Mouse (Mus musculus): ENCODE data around the gene AC124108.1. TPM values are rescaled to one million over a fixed set of nuclear protein-coding genes. Genes with fewer than 3 reads are reported as not detected.
A peak's percentile ranks its signal among the peaks of the same experiment; 100 is the strongest.

The AC124108.1 gene
- polyA plus RNA-seq, 1 experiment from 2014 or later: 3.7 TPM

DNA sequence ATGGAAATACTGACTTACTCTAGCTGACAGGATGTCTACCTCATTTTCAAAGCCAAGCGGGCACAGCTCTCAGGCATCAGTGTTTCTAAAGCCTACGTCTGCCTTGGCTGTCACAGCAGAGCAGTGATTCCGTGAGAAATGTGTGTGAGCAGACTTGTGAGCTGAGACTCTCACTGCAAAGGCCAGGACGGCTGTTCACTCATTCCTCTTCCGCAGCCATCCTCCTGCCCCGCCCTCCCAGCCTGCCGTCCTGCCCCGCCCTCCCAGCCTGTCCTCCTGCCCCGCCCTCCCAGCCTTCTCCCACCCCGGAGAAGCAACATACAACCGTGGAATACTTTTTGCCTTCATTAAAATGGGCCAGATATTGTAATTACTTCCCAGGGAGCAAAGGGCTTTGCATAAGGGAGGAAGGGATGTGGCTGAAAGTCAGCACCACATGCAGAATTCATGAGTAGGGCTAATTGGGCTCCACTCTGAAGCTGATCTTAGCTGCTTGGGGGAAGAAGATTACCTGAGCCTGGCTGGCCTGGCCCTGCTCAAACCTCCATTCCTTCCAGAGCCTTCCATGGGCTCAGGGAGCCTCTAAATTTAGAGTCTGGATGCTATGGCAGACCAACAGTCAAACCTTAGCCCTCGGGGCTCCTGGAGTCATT lies 23.0 kb upstream of the AC124108.1 start:
- Histone ChIP-seq H3K4me2 (peak overlapping the region; percentile 43), H3K9ac (0 out of 2 replicates have a peak overlapping the region, but pooled peaks have one; percentile 38), H3K27ac (peak overlapping the region; percentile 79), H3K36me3 (replicated peaks) (no peaks in the 10 kb centered on the region), H3K4me3 (peak overlapping the region; percentile 18), H3K4me1 (peaks cover 37% of the 10 kb centered on the region), H3K27me3 (replicated peaks) (no peaks in the 10 kb centered on the region), H3K9me3 (no peaks in the 10 kb centered on the region; the same call in 1 of the 2 replicates)
- 10% methylated on average over 12 of the region's 12 CpGs for WGBS
- ATAC-seq (replicated peaks): peak; percentile 71

DNA sequence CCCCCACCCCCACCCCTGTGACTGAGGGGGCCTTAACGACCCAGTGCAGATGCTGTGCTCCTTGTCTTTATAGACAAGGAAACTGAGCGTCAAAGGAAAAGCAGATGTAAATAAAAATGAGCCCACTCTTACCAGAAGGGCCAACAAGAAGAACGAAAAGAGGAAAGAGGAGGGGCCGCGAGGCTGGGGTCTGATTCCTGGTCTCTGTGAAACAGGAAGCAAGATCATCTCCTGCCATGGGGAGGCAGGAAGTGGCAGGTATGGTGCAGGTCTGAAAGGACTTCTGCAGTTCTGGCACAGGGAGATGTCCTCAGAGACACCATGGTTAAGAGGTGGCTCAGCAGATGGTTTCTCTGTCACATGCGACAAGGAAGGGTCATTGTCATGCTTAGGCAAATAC lies 20.6 kb upstream of the AC124108.1 start:
- no peaks in the 10 kb centered on the region; the same call in 1 of the 2 replicates for H3K9me3 ChIP-seq
- H3K36me3 ChIP-seq (replicated peaks): no peaks in the 10 kb centered on the region
- WGBS: 59% methylated on average over 6 of the region's 6 CpGs
- H3K9ac ChIP-seq: no peak overlapping the region
- no peak overlapping the region for H3K27ac ChIP-seq
- H3K27me3 ChIP-seq (replicated peaks): no peaks in the 10 kb centered on the region
- ATAC-seq (replicated peaks): no peak
- no peak overlapping the region for H3K4me2 ChIP-seq
- peaks cover 25% of the 10 kb centered on the region for H3K4me1 ChIP-seq
- no peak overlapping the region for H3K4me3 ChIP-seq

GRCm38 (mm10) chr1:132171619-132172018 lies 19.6 kb upstream of the AC124108.1 start:
- no peak for ATAC-seq (replicated peaks)
- Histone ChIP-seq H3K4me3 (no peak overlapping the region), H3K9me3 (no peaks in the 10 kb centered on the region), H3K36me3 (replicated peaks) (no peaks in the 10 kb centered on the region), H3K4me2 (no peak overlapping the region), H3K4me1 (peaks cover 25% of the 10 kb centered on the region), H3K27ac (no peak overlapping the region), H3K9ac (no peak overlapping the region), H3K27me3 (replicated peaks) (no peaks in the 10 kb centered on the region)
- 0% methylated on average over 1 of the region's 2 CpGs for WGBS

DNA sequence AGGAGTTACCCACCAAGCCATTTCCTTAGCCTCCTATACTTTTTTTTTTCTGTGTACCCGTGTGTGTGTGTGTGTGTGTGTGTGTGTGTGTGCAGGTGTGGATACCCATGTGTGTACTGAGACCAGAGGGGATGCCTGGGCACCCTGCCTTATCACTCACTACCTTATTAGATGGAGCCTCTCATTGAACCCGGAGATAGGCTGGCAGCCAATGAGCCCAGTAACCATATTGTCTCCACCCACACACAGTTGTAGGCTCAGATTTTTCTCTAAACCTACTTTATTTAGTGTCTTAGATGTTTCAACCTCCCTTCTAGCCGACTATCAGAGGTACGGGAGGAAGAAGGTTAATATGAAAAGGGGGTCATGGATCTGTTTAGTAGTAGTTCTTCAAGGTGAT lies 5.0 kb upstream of the AC124108.1 start:
- Histone ChIP-seq H3K4me2 (no peak overlapping the region), H3K9me3 (no peaks in the 10 kb centered on the region), H3K9ac (no peak overlapping the region), H3K4me3 (no peak overlapping the region), H3K27me3 (replicated peaks) (no peaks in the 10 kb centered on the region), H3K4me1 (peaks cover 13% of the 10 kb centered on the region), H3K27ac (no peak overlapping the region), H3K36me3 (replicated peaks) (no peaks in the 10 kb centered on the region)
- ATAC-seq (replicated peaks): no peak
- WGBS: 83% methylated on average over 4 of the region's 4 CpGs

DNA sequence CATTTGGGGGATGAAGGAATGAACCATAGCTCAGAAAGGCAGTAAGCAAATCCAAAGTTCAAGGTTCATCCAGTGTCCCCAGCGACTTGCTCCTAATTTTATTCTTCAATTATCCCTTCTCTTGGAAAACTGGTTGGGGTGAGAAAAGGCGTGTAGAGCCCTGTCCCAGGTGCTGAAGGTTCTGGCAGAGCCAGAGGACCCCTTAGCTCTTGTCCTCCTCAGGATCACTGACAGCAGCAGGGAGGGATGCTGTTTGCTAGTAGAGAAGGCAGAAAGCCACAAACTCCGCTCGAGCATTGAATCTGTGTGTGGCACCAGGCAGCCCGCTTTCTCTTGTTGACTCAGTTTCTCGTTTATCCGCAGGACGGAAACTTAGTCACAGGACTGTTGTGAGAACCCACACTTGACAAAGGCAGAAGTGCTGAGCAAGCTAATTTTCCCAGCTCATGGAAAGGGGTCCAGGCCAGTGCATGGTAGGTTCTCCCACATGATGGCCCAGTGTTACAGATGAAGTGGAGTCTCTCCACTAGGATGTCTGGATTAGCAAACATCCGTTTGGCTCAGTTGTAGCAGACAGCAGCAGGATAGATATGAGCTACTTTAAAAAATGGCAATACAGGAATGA lies 2.7 kb upstream of the AC124108.1 start:
- H3K4me2 ChIP-seq: no peak overlapping the region
- no peak overlapping the region for H3K27ac ChIP-seq
- WGBS: 55% methylated on average over 9 of the region's 9 CpGs

GRCm38 (mm10) chr1:132189231-132189630 lies 2.0 kb upstream of the AC124108.1 start:
- no peaks in the 10 kb centered on the region for H3K27me3 ChIP-seq (replicated peaks)
- H3K27ac ChIP-seq: peak overlapping the region; percentile 99
- no peak overlapping the region for H3K4me3 ChIP-seq
- no peaks in the 10 kb centered on the region for H3K36me3 ChIP-seq (replicated peaks)
- H3K9me3 ChIP-seq: no peaks in the 10 kb centered on the region
- 34% methylated on average over 4 of the region's 4 CpGs for WGBS
- peak overlapping the region; percentile 81 for H3K4me2 ChIP-seq
- ATAC-seq (replicated peaks): no peak
- no peak overlapping the region; the same call in 1 of the 2 replicates for H3K9ac ChIP-seq
- peaks cover 36% of the 10 kb centered on the region for H3K4me1 ChIP-seq

More for the DNA sequence above, 2.7 kb upstream of the AC124108.1 start:
- H3K27me3 ChIP-seq (replicated peaks): no peaks in the 10 kb centered on the region
- ATAC-seq (replicated peaks): no peak
- H3K4me1 ChIP-seq: peaks cover 29% of the 10 kb centered on the region
- no peak overlapping the region for H3K4me3 ChIP-seq
- no peak overlapping the region for H3K9ac ChIP-seq
- no peaks in the 10 kb centered on the region for H3K36me3 ChIP-seq (replicated peaks)
- no peaks in the 10 kb centered on the region for H3K9me3 ChIP-seq

DNA sequence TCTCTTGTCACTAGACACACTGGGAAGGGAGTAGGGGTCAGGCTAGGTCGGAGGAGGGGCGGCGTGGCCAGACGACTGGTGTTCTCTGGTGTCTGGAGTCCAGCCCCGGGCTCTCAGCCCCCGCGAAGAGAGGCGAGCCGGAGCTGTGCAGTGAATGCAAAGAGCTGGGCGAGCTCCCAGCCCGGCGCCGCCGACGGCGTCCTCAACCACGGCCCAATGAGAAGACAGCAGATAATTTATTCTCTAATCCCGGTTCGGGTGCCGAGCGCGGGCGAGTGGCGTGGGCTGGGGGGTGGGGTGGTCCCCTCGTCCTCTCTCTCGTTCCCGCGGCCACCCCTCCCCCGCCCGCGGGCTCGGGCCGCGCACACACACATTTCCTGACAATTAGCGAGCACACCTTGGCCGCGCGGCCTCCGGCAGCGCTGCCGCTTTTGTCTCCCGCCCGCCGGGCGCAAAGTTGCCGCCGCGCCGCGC lies 1.2 kb upstream of the AC124108.1 start:
- peak; percentile 85 for ATAC-seq (replicated peaks)
- Histone ChIP-seq H3K9me3 (no peaks in the 10 kb centered on the region), H3K4me2 (peak overlapping the region; percentile 81), H3K4me1 (peaks cover 45% of the 10 kb centered on the region), H3K9ac (peak overlapping the region; percentile 93), H3K27ac (peak overlapping the region; percentile 99), H3K36me3 (replicated peaks) (no peaks in the 10 kb centered on the region), H3K27me3 (replicated peaks) (no peaks in the 10 kb centered on the region), H3K4me3 (peak overlapping the region; percentile 94)
- WGBS: under 1% methylated on average over 50 of the region's 50 CpGs

- Histone ChIP-seq H3K4me3 (peak overlapping the region; percentile 94), H3K27me3 (replicated peaks) (no peaks in the 10 kb centered on the region), H3K36me3 (replicated peaks) (no peaks in the 10 kb centered on the region), H3K4me1 (peaks cover 50% of the 10 kb centered on the region), H3K27ac (peak overlapping the region; percentile 99), H3K4me2 (peak overlapping the region; percentile 81), H3K9ac (peak overlapping the region; percentile 93), H3K9me3 (no peaks in the 10 kb centered on the region)
- peak; percentile 37 for ATAC-seq (replicated peaks)
- WGBS: 0% methylated on average over 61 of the region's 62 CpGs
Measured at GRCm38 (mm10) chr1:132190621-132191092, 600 bp upstream of the AC124108.1 start.

DNA sequence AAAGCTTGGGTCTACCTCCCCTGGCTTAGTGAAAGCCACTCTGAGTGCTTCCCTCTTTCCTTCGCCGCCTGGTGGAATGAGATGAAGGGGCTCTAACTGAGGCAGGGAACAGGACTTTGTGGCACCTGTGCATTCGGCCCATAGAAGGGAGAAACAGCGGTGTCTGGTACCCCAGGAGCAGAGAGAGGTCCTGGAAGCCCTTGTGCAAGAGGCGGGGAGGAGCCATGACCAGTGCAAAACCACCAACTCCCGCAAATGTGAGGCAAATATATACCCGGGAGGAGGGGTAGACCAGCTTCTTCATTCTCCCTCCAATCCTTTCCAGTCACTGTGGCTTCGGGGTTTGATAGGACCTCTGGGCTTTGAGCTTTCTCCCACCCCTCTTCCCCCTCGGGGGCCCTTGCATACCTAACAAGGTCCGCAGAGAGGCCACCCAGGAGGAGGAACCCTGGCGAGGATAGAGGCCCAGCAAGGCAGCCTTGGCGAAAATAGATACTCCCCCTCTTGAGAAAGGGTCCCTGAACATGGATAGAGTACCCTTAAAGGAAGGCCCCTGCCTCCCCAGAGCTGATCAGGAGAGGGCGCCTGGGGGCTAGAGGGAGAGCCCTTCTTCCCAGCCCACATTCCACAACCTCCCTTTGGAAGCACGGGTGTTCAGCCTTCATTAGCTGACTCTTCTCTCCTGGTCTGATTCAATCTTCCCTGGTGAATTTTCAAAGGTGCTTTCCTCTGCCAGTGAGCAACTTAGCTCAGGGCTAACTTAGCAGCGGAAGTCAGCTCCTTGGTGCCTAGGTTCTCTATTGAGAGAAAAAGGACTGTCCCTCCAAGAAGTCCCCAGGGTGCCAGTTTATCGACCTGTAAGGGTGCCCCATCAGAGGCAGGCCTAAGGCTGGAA lies 776 bp downstream of the AC124108.1 start:
- peak; percentile 38 for ATAC-seq (replicated peaks)
- Histone ChIP-seq H3K27ac (peak overlapping the region; percentile 99), H3K9ac (peak overlapping the region; percentile 93), H3K4me2 (peak overlapping the region; percentile 81), H3K4me3 (peak overlapping the region; percentile 94), H3K27me3 (replicated peaks) (no peaks in the 10 kb centered on the region), H3K9me3 (no peaks in the 10 kb centered on the region), H3K4me1 (peaks cover 64% of the 10 kb centered on the region), H3K36me3 (replicated peaks) (no peaks in the 10 kb centered on the region)
- WGBS: 2% methylated on average over 16 of the region's 16 CpGs

DNA sequence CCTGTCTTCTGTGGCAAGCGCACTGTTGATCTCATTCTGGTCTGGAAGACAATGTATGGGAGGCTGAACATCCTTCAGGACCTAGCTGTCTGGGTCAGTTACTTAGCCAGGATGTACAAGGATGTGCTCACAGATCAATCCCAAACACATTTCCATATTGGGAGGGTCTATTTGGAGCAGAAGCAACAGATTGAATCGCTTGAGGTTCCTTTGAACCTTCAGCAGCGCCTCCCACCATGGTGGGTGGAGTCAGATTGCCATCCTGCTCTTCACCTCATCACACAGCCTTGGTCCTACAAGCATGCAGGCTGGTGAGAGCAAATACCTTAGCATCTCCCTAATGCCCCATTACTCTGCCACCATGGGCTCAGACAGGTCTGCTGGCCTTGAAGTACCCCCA lies 2.5 kb downstream of the AC124108.1 start:
- H3K27ac ChIP-seq: peak overlapping the region; percentile 99
- 59% methylated on average over 3 of the region's 3 CpGs for WGBS

GRCm38 (mm10) chr1:132194624-132195023 lies 3.4 kb downstream of the AC124108.1 start:
- Histone ChIP-seq H3K36me3 (replicated peaks) (no peaks in the 10 kb centered on the region), H3K4me1 (peaks cover 80% of the 10 kb centered on the region), H3K27me3 (replicated peaks) (no peaks in the 10 kb centered on the region), H3K9me3 (no peaks in the 10 kb centered on the region), H3K9ac (no peak overlapping the region), H3K4me2 (peak overlapping the region; percentile 81), H3K4me3 (no peak overlapping the region), H3K27ac (peak overlapping the region; percentile 99; the same call in 1 of the 2 replicates)
- WGBS: 44% methylated on average over 3 of the region's 3 CpGs
- no peak for ATAC-seq (replicated peaks)

More for the DNA sequence above, 2.5 kb downstream of the AC124108.1 start:
- H3K9me3 ChIP-seq: no peaks in the 10 kb centered on the region
- H3K4me2 ChIP-seq: peak overlapping the region; percentile 81
- no peaks in the 10 kb centered on the region for H3K36me3 ChIP-seq (replicated peaks)
- peaks cover 80% of the 10 kb centered on the region for H3K4me1 ChIP-seq
- H3K27me3 ChIP-seq (replicated peaks): no peaks in the 10 kb centered on the region
- no peak for ATAC-seq (replicated peaks)
- peak overlapping the region; percentile 94 for H3K4me3 ChIP-seq
- peak overlapping the region; percentile 93; the same call in 1 of the 2 replicates for H3K9ac ChIP-seq

DNA sequence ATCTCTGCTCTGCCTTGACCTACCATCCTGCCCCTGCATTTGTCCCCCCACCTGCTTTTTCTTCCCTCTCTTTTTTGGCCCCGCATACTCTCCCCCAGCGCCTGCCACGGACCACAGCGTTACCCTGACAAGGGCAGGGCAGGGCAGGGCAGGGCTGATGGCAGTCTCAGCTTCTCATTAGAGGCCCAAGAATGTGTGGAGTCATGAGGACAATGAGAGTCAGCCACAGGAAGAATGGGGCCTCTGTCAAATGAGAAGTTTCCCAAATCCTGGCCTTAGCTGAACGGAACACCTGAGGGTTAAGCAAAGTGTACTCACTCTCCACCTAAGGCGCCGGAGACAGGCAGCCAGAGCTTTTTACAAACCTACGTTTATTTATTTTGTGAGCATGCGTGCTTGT lies 3.8 kb downstream of the AC124108.1 start:
- no peak for ATAC-seq (replicated peaks)
- Histone ChIP-seq H3K9ac (peak overlapping the region; percentile 34; the same call in 1 of the 2 replicates), H3K27me3 (replicated peaks) (no peaks in the 10 kb centered on the region), H3K4me2 (peak overlapping the region; percentile 81), H3K36me3 (replicated peaks) (no peaks in the 10 kb centered on the region), H3K27ac (peak overlapping the region; percentile 53; the same call in 1 of the 2 replicates), H3K4me1 (peaks cover 81% of the 10 kb centered on the region), H3K4me3 (0 out of 2 replicates have a peak overlapping the region, but pooled peaks have one; percentile 2), H3K9me3 (no peaks in the 10 kb centered on the region)
- 35% methylated on average over 9 of the region's 9 CpGs for WGBS
